Mouse (Mus musculus) CH12.LX (cell line): Measurements from ENCODE around the gene Rap1gds1. TPM values are rescaled to one million over a fixed set of nuclear protein-coding genes. Genes with fewer than 3 reads are reported as not detected.

Experiments used
- DNase-seq: peaks from one replicate; pipeline ENCODE4 v3.0.0-alpha.2; 2013; ENCODE audit errors: extremely low read depth
- H3K27ac ChIP-seq: 2 replicates; pipeline ENCODE4 v1.5.1; 2012; ENCODE audit warnings: low read depth, mild to moderate bottlenecking, control low read depth, moderate library complexity; ENCODE audit not compliant: insufficient read depth
- H3K27me3 ChIP-seq: replicated peaks from 2 replicates; pipeline ENCODE3; 2012; ENCODE audit warnings: inconsistent platforms
- H3K36me3 ChIP-seq, 2 experiments: replicated peaks in 1 of 2; 2 replicates each; pipeline versions ENCODE3 to v1.6.1; 2012; ENCODE audit warnings: inconsistent platforms in 1 of 2, low read length in 1 of 2, mild to moderate bottlenecking in 1 of 2, mixed read lengths in 1 of 2, moderate library complexity in 1 of 2; ENCODE audit not compliant: control insufficient read depth in 1 of 2, insufficient read depth in 1 of 2
- H3K4me1 ChIP-seq, 2 experiments: 2 replicates each; pipeline ENCODE4 v1.6.1; 2012; ENCODE audit warnings: inconsistent platforms in 1 of 2, moderate library complexity in 1 of 2; ENCODE audit not compliant: insufficient read depth in 2 of 2, control insufficient read depth in 1 of 2
- H3K4me2 ChIP-seq: 2 replicates; pipeline ENCODE4 v1.6.1; 2012; ENCODE audit warnings: low read depth, mild to moderate bottlenecking, control low read depth; ENCODE audit not compliant: poor library complexity, insufficient read depth, severe bottlenecking
- H3K4me3 ChIP-seq, 3 experiments: fragments of 150-350 bp in 1 of 3; sonication (generic) in 1 of 3; replicated peaks in 1 of 3; 2 replicates each; pipeline versions ENCODE3 to v1.5.1; 2011 to 2012; ENCODE audit warnings: low read depth in 2 of 3, low read length in 2 of 3, mild to moderate bottlenecking in 2 of 3, moderate library complexity in 2 of 3, control low read depth in 1 of 3, improper control_type of control experiment in 1 of 3, inconsistent platforms in 1 of 3, mixed read lengths in 1 of 3; ENCODE audit not compliant: poor library complexity in 1 of 3
- H3K79me2 ChIP-seq: replicated peaks from 2 replicates; pipeline ENCODE4 v1.6.1; 2012; ENCODE audit warnings: mild to moderate bottlenecking, moderate library complexity; ENCODE audit not compliant: control insufficient read depth, poor library complexity, insufficient read depth, severe bottlenecking; ENCODE audit errors: extremely low read depth
- H3K9ac ChIP-seq: 2 replicates; pipeline ENCODE4 v1.6.1; 2012; ENCODE audit warnings: low read depth, mild to moderate bottlenecking, control low read depth, moderate library complexity; ENCODE audit not compliant: insufficient read depth
- H3K9me3 ChIP-seq: replicated peaks from 2 replicates; pipeline ENCODE3; 2012; ENCODE audit warnings: low read length, inconsistent platforms, mixed read lengths
- BHLHE40 ChIP-seq: IDR thresholded peaks from 2 replicates; pipeline ENCODE4 v1.6.1; 2011; ENCODE audit warnings: mild to moderate bottlenecking, low read depth, low read length, improper control_type of control experiment
- CHD1 ChIP-seq: IDR thresholded peaks from 2 replicates; pipeline ENCODE4 v1.6.1; 2012; ENCODE audit warnings: low read depth, low read length, improper control_type of control experiment, inconsistent platforms
- CHD2 ChIP-seq: IDR thresholded peaks from 2 replicates; pipeline ENCODE4 v1.6.1; 2011; ENCODE audit warnings: low read length, improper control_type of control experiment
- CTCF ChIP-seq, 2 experiments: IDR thresholded peaks in 1 of 2; conservative IDR thresholded peaks in 1 of 2; 2 replicates each; pipeline ENCODE4 v1.5.1; 2011 to 2012; ENCODE audit warnings: low read depth in 2 of 2, low read length in 2 of 2, improper control_type of control experiment in 1 of 2, inconsistent platforms in 1 of 2, mild to moderate bottlenecking in 1 of 2, moderate library complexity in 1 of 2
- HCFC1 ChIP-seq: IDR thresholded peaks from 2 replicates; pipeline ENCODE4 v1.6.1; 2012; ENCODE audit warnings: low read depth, mild to moderate bottlenecking, inconsistent platforms, low read length, improper control_type of control experiment
- IRF4 ChIP-seq: IDR thresholded peaks from 2 replicates; pipeline ENCODE4 v1.6.1; 2014; ENCODE audit warnings: low read depth, mild to moderate bottlenecking, inconsistent platforms, low read length, improper control_type of control experiment
- MAFK ChIP-seq: IDR thresholded peaks from 2 replicates; pipeline ENCODE4 v1.6.1; 2011; ENCODE audit warnings: low read length, improper control_type of control experiment; ENCODE audit not compliant: insufficient replicate concordance
- POLR2A ChIP-seq: IDR thresholded peaks from 2 replicates; pipeline ENCODE4 v1.6.1; 2011; ENCODE audit warnings: low read depth, mild to moderate bottlenecking, improper control_type of control experiment, low read length
- POLR2AphosphoS2 ChIP-seq: IDR thresholded peaks from 2 replicates; pipeline ENCODE4 v1.6.1; 2011; ENCODE audit warnings: low read depth, low read length, improper control_type of control experiment
- RAD21 ChIP-seq: IDR thresholded peaks from 2 replicates; pipeline ENCODE4 v1.6.1; 2011; ENCODE audit warnings: low read depth, mild to moderate bottlenecking, low read length, improper control_type of control experiment, moderate library complexity
- ZKSCAN1 ChIP-seq: IDR thresholded peaks from 2 replicates; pipeline ENCODE4 v1.6.1; 2012; ENCODE audit warnings: low read depth, inconsistent platforms, low read length, improper control_type of control experiment, borderline replicate concordance
- dilution Hi-C: fragments of 300-500 bp; cut with MboI; formaldehyde crosslinking; loops from 2 replicates; pipeline ENCODE4 v1.14.3; 2020; ENCODE audit warnings: low sequenced_read_pairs; ENCODE audit not compliant: extremely low pct_unique_long_range_greater_than_20kb, extremely low pct_ligation_motif_present
- in situ Hi-C: fragments of 300-500 bp; cut with MboI; formaldehyde crosslinking; loops from 3 replicates; pipeline ENCODE4 v1.14.3; 2019; ENCODE audit warnings: low sequenced_read_pairs, low pct_ligation_motif_present, low pct_unique_long_range_greater_than_20kb, mixed read lengths
- polyA plus RNA-seq: library from polyadenylated mRNA; unstranded; fragments of >175 nt; gene quantifications from 2 replicates; pipeline ENCODE4 v1.2.1, GENCODE M21; 2012; ENCODE audit warnings: low read depth; ENCODE audit not compliant: insufficient read length
- total RNA-seq, 2 experiments: library from RNA; depleted of rRNA; stranded (reverse); fragments of 300-350 nt in 1 of 2; fragments of >200 nt in 1 of 2; gene quantifications; 2 replicates each; pipeline ENCODE4 v1.2.3; 2012 to 2014

Rap1gds1 gene
- total and polyA plus RNA-seq, 3 experiments: 24.4 to 36.7 (median 26.3) TPM

DNA sequence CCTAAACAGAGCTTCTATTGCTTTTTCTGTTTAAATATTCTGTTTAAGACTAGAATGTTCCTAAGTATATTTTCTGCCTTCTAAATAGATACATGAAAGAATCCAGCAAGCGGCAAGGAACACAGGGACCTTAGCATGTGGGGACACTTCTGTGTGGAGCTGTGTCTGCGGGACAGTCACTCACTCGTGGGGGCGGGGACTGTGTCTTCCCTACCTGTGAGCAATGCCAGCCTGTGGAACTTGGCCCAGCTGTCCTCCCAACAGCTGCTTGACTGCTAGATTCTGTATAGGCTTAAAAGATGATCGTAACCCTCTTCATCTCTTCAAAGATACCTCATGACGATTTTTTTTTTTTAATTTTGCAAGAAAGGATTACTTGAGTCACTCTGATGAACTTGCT lies 199.1 kb downstream of the Rap1gds1 start:
- TF ChIP-seq POLR2A: no peak
- no peak for TF ChIP-seq BHLHE40
- no peak for TF ChIP-seq ZKSCAN1
- no peak for TF ChIP-seq CTCF (conservative IDR thresholded peaks at IDR 0.05 in 1 of 2, IDR thresholded peaks at IDR 0.05 in 1 of 2; ENCODE audit: low read depth in 2 of 2, low read length in 2 of 2)
- TF ChIP-seq MAFK: no peak
- TF ChIP-seq POLR2AphosphoS2: no peak
- TF ChIP-seq CHD1: no peak
- TF ChIP-seq IRF4: no peak
- no peak for TF ChIP-seq CHD2
- TF ChIP-seq HCFC1: no peak
- TF ChIP-seq RAD21: no peak

More for the DNA sequence above, 199.1 kb downstream of the Rap1gds1 start:
- Histone ChIP-seq H3K9ac (no peak overlapping the region), H3K4me3 (no peak overlapping the region), H3K36me3 (peaks cover 0 to 67% of the 10 kb centered on the region in 2 experiments), H3K4me2 (no peak overlapping the region), H3K4me1 (peaks cover 10 to 37% of the 10 kb centered on the region in 2 experiments), H3K79me2 (no peaks in the 10 kb centered on the region), H3K27ac (no peak overlapping the region), H3K9me3 (peaks cover 2% of the 10 kb centered on the region), H3K27me3 (no peaks in the 10 kb centered on the region)
- dilution Hi-C loops (no loop called here), in situ Hi-C loops (no loop called here)
- DNase-seq: no peak

Other genes starting within 250 kb of the Rap1gds1 start
- not detected in 2 replicates for gene Stpg2, start 130.5 kb upstream of the Rap1gds1 start, total RNA-seq (2012; rRNA removed)
- not detected in 2 replicates for gene Stpg2, start 130.5 kb upstream of the Rap1gds1 start, total RNA-seq (2014; rRNA removed)
- not detected in 2 replicates for gene Stpg2, start 130.5 kb upstream of the Rap1gds1 start, polyA plus RNA-seq